Mouse (Mus musculus): Measurements from ENCODE around the gene Adgrf2.

Adgrf2 gene

DNA sequence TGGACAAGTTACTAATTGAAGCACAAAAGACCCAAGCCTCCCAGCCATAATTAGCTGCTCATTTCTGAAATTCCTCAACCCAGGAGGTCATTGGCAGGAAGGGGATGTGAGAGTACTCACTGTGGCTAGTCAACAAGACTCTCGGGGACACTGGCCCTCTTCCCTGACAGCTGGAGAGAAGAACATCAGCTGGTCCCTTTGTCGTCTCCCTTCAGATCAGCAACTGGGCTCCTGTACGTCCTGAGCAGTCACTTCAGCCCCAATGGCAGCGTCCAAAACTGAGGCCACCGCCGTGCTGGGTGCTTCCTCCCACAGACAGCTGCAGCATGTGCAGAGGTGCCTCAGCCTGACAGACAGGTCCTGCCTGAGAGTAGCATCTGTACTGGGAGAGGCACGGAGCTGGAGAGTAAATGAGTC is at the start of gene Adgrf2:
TSS of gene Adgrf2 (minus strand) at position 379 of the 417 bp plus-strand sequence.
- peak; percentile 5 for DNase-seq (ENCODE audit: low read depth, low spot score)

DNA sequence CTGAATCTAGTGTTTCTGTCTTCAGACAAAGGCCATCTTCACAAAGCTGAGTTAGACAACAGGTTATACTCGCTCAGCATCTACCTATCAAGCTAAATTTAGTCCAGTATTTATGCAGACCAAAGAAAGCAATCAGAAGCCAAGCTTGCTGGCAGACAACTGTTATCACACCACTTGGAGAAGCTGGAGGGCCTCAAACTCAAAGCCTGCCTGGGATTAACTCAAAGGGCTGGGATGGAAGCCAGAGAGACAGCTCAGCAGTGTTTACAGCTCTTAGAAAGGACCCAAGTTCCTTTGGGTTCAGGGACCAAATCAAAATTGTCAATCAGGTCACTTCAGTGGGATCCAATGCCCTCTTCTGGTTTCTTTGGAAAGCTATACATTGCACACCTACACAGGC is 48.8 kb upstream of the Adgrf2 start:
- DNase-seq (ENCODE audit: low read depth, low spot score) = no peak

DNA sequence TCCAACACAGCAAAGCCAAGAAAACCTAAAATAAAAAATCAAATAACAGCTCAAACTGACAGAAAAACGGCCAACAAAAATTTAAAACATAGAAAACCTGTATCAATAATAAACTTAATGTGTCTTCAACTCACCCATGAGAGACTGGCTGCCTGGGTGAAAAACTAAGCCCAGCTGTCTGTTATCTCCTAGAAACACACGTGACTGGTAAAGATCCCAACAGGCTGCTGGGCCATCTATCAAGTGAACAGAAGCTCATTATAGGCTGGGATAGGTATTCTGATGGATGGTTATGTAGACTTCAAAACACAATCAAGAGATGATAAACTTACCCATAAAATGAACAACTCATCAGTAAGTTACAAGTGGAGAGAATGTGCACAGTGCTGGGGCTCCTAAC is 47.7 kb upstream of the Adgrf2 start:
- DNase-seq (ENCODE audit: low read depth, low spot score) = no peak

DNA sequence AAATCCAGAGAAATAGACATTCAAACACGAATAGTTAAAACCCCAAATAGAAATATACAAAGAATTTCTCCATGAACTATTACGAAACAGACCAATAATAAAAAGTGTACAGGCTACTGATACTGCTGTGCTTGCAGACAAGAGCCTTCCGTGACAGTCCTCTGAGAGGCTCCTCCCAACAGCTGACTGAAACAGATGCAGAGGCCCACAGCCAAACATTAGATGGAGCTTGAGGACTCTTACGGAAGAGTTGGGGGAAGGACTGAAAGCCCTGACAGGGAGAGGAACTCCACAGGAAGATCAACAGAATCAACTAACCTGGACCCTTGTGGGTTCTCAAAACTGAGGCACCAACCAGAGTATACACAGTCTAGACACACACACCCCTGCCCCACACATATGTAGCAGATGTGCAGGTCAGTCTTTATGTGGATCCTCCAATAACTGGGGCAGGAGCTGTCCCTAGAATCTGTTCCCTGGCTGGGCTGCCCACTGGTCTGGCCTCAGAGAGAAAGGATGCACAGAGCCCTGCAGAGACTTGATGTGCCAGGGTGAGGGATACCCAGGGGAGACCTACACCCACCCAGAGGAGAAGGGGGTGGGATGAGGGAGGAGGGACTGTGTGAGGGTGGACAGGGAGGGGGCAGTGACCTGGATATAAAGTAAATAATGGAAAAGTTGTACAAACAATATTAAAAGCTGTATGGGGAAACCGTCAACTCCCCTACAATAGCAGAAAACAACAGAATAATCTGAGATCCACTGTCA is 46.9 kb upstream of the Adgrf2 start:
- DNase-seq (ENCODE audit: low read depth, low spot score) = no peak

DNA sequence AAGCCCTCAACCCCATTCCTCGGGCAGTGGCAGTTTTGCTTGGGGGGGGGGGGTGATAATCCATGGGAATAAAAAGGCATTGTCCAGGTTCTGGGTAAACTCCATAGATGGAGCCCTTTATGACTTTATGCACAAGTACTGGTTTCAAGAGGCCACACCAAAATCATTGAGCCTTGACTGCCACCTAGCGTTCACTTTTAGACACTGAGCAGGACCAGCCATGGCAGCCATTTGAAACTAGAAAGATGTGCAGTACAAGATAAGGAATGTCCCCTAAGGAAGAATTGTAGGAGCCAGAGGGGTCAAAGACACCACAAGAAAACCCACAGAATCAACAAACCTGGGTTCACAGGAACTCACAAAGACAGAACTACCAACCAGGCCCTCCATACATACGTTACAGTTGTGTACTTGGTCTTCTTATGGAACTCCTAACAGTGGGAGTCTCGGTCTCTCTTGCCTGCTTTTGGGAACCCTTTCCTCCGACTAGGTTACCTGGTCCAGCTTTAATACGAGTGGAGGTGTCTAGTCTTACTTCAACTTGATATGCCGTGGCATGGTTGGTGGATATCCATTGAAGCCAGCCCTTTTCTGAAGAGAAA is 40.3 kb upstream of the Adgrf2 start:
- DNase-seq (ENCODE audit: low read depth, low spot score) = peak; percentile 79

DNA sequence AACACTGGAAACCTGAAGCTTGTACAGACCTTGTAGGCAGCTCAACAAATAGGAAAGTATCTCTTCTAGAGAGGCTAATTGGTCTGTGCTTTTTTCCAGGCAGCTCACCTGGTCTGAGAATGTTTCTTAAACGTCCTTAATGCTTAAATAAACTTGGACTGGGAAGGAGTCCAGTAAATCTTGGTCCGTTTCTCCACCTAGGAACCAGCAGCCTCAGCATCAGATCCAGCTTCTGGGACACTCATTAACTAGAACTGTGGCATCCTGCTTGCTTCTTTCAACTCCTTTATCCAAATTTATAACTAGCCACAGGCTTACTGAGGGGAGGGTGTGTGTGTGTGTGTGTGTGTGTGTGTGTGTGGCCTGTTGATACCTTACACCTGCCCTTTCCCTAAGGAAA is 11.8 kb upstream of the Adgrf2 start:
- DNase-seq (ENCODE audit: low read depth, low spot score) = no peak

DNA sequence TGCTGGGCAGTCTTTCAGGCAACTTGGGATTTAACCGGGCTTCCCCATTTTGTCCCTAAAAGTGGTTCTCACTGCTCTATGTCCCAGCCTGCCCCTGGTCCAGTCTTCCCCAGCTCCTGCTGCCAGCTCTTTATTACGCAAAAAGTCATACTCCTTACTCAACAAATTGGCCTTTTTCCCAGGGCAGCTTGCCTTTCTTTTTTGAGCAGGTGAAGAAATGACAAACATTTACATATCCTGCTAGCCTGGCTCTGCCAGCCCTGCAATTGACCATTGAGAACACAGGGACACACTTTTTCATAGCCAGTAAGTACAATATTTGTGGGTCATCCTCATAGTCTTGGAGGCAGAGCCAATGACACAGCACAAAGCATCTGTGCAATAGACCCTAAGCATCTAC is 10.2 kb upstream of the Adgrf2 start:
- no peak for DNase-seq (ENCODE audit: low read depth, low spot score)

DNA sequence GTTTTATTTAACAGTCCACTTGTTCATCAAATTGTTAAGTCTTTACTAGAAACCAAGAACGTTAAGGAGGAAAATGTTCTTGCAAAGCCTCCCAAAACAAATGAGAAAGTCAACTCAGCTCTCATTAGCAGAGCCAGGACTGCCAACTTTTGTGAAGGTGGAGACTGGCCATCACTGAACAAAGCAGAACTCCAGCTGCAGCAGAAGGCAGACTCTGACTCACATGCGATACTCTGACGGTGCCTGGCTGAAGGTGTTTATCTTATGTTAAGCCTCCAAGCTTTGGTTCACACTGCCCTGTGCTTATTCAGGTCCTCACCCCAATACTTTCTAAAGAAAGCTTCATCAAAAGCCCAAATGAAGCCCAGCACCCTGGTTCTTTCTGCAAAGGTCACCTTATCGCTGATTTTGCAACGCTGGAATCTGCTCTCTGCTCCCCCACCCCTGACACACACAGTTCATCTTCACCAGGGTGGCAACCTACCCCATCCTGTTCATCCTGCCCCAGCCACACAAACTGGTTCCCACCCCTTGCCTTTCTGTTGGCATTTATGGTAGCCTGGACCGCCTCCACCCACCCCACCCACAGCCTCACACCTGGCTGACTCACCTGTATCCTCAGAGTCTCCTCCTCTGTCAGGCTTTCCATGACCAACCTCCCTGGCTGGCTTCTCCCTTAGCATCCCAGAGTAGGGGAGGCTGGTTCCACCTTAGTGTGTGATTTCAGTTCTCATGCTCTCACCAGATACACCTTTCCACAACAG is 3.9 kb upstream of the Adgrf2 start:
- DNase-seq (ENCODE audit: low read depth, low spot score) = no peak

DNA sequence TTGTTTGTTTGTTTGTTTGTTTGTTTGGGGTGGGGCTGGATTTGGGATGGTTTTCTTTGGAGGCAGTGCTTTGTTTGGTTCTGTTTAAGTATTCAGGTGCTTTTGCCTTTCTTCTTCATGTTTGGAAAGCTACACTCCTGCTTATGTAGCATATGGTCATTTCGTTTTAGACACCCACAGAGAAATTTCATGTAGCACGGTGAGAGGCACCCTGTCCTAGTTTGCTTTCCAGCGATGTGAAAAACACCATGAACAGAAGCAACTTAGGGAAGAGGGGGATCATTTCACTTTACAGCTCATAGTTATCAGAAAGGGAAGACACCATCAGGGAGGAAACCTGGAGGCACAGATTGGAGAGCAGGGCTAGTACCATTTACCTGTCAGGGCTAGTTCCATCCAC is 844 bp upstream of the Adgrf2 start:
- no peak for DNase-seq (ENCODE audit: low read depth, low spot score)

DNA sequence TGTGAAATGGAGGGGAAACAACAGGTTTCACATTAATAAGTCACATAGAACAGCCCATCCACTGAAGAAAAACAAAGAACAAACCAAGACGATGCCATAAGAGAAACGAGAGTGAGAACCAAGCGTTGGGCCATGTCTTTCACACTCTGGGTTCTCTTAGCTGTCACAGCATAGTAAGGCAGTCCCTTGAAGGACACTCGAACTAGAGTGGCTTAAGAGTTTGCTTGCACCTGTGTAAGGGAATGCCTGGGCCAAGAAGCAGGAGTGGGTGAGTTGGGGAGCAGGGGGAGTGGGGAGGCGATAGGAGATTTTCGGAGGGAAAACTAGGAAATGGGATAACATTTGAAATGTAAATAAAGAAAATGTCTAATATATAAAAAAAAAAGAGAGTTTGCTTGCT is 3.2 kb downstream of the Adgrf2 start:
- DNase-seq (ENCODE audit: low read depth, low spot score) = no peak

DNA sequence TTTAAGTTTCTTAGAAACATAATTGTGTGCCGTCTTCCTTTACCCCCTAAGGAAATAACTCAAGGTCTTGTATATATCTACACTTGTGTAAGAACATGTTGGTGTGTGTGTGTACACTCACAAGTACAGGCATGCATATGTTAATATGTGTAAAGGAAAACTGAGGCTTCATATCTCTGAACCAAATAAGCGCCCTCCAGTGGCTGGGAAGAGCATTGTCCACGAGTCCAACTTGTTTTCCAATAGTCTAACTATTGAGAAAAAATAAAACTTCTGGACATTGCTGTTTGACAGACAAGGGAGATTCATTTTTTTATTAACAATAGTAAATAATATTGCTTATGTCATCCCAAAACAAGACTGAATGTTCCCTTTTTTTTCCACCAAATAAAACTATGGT is 24.8 kb downstream of the Adgrf2 start:
- DNase-seq (ENCODE audit: low read depth, low spot score) = peak; percentile 43

DNA sequence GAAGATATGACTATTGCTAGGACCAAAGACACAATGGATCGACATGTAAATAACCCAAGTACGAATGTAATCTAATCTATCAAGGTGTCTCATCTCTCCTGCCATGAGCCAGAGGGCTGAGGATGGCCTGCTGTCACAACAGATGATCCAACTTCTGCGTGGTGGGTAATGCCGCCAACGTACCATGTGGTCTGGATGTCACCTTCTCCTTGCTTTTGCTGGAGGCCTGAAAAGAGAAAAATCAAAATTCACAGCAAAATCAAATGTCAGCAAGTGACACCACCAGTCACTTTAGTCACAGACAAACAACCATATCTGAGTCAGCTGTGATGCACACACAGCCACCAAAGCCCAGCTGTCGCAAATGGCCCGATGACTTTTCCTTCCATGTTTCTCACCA is 27.0 kb downstream of the Adgrf2 start:
- DNase-seq (ENCODE audit: low read depth, low spot score) = no peak

DNA sequence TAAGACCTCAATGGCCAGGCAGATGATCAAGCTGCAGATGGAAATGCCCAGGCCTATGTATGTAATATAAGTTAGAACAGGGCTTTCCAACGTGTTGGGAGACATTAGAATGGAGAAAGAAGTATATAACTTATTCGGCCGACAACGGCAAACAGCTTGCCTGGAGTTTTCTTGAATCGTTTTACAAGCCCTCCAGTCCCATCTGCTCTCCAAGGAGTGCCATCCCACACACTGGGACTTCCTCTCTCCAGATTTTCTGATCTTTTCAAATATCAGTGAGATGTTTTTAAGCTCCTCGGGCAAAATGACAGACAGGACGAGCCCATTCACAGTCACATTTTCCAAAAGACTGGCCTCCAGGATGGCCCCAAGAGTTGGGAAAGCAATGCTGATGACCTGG is 31.3 kb downstream of the Adgrf2 start:
- no peak for DNase-seq (ENCODE audit: low read depth, low spot score)

DNA sequence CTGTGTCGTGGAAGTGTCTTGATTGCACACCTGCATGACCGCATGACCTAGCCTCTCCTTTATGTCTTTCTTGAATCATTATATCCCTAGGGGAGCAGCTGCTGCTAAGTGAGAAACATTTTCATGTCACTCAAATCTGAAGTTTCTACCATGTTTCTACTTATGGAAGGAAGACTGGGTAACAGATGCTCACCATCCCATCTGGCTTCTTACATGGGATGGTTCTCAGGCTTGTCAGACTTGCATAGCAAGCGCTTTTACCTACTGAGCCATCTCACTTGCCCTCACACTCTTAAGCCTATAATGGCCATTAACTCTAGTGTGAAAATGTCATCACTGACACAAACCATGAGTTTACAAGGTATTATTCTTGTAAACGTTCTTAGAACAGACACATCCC is 36.4 kb downstream of the Adgrf2 start:
- DNase-seq (ENCODE audit: low read depth, low spot score) = no peak

DNA sequence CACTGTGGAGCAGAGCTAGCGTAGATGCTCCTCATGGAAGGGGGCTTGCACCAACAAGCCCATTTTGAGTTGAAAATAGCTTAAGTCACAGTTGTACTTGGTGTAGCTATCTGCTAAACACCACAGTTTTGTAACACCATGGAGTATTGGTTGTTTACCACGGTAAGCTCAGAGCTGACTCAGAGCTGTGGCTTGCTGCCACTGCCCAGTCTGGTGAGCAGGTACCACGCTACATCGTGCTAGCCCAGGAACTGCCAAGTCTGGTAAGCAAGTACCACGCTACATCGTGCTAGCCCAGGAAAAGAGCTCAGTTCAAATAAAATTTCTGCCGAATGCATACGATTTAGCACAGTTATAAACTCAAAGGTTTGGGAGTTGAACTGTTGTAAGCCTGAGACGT is 39.8 kb downstream of the Adgrf2 start:
- DNase-seq (ENCODE audit: low read depth, low spot score) = no peak

DNA sequence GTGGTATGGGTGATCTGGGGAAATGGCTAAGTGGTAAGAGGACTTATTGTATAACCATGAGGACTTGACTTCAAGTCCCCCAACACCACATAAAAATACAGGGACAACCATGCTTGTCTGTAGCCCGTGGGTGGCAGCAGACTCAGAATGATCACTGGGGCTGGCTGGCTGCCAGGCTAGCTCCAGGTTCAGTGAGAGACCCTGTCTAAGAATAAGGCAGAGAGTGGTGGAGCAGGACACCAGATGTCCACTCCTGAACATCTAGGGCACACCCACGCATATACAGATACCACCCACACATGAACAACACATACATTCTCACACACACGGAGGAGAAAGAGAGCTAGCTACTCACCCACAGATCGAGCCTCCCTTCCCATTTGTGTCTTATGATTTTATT is 47.2 kb downstream of the Adgrf2 start:
- DNase-seq (ENCODE audit: low read depth, low spot score) = no peak

DNA sequence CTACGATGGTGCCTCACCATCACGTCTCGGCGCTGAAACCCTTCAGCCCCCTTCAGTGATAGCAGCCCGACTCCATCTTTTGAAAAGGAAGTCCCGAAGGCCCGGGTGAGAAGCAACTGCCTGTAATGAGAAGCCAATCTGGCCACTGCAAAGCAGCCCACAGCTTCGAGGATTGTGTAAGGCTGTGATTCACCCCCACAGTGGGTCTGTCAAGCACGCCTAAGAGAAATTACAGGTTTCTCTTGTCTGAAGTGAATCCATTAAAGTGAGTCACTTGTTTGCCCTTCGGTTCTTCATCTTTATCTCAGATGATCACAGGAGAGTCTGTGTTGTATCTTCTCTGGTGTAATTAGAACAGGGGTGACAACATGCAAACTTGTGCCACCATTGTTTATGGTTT is 49.8 kb downstream of the Adgrf2 start, which contains the start of gene Adgrf4:
TSS of gene Adgrf4 (minus strand) at position 149 of the 400 bp plus-strand sequence.
- no peak for DNase-seq (ENCODE audit: low read depth, low spot score)

DNA sequence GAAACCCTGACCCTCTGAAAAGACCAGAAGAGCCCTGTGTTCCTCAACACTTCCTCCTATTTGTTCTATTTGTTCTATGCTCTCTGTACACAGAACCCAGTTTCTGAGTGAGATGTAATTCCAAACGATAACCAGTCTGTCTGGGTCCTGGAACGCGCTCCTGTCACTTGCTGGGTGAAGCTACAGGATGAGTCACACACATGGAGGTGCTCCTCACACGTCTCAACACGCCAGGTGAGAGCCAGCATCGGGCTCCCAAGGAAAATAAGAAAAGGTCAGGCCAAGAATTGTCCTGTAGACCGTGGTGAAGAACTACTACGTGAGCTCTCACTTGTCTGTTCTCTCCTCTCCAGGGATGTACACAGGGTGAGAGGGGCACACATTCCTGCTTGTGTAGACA is 51.4 kb downstream of the Adgrf2 start:
- DNase-seq (ENCODE audit: low read depth, low spot score) = no peak

Measured in ZHBTc4 (cell line).